Mouse (Mus musculus) embryo, embryonic 10 days (tissue): ENCODE results near the gene Sema7a.
A peak's percentile ranks its signal among the peaks of the same experiment; 100 is the strongest.

Experiments used
- DNase-seq: peaks from one replicate; pipeline ENCODE4 v3.0.0-alpha.2; 2015; ENCODE audit warnings: low spot score

Sema7a gene

GRCm38 (mm10) chr9:57938225-57939055 lies 1.5 kb upstream of the Sema7a start:
- no peak for DNase-seq

DNA sequence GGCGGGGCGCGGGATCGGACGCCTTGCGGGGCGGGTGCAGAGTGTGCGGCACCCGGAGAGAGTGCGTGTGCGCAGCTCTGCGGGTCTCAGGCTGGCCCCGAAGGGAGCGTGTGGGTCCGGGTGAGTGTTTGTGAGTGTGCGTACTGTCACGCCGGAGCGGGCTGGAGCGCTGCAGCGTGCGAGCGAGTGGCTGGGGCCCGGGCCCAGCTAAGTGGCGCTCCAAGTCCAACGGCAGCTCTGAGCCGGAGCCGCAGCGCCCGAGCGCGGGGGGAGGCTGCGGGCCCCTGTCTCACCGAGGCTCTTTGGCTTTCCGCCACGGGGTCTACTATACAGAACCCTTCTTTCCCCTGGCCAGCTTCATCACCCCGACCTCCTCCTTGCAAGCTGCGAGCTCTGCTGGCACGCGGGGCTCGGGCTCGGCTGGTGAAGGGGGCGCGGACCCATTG lies 460 bp downstream of the Sema7a start:
- DNase-seq = peak; percentile 28

DNA sequence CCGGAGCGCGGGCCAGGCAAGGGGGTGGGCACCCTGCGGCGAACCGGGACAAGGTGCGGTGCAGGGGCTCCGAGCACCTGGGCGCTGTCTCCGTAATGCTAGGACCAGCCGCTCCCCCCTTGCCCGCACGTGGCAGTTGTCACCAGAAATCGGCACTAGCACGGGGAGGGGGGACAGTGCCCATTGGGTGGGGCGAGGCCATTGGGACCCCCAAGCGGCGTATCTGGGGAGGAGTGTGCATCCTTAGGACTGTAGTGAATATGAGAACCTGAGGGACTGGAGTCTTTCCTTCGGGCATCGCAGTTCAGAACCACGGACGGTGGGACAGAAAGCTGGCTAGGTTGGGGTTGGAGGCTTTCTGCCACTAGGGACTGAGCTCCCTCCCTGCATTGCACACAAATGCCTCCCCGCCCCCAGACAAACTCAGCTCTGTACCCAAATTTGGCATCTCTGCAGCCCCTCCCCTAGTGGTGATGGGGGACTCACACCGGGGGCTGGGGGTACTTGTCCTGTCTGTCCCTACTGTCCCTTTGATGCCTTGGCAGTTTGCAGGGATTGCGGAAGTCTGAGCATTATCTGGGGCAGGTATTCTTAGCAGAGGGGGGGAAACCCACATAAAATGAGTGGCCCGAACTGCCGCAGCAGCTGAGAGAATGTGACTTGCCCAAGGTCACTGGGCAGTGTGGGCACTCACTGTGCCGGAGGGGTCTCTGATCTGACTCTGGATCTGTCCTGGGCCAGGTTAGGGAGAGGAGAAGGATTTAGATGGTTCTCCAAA lies 1.1 kb downstream of the Sema7a start:
- peak; percentile 30 for DNase-seq

DNA sequence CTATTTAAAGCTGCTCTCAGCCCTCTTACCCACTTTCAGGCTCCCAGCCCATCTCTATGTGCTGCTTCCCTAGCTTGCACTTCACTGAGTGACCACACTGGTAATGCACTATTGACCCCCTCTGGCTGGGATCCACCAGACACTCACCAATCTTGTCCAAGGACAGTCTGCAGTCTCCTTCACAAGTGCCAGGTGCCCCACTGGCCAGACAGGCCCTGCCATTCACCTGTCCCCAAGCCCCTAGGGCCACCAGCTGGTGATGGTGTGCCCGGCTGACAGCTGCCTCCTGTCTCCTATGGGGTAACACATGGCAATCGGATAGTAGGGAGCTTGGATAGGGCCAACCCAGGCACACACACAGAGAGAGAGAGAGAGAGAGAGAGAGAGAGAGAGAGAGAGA lies 2.1 kb downstream of the Sema7a start:
- DNase-seq = no peak

GRCm38 (mm10) chr9:57943067-57943466 lies 3.2 kb downstream of the Sema7a start:
- no peak for DNase-seq

- DNase-seq = peak; percentile 81
Measured at GRCm38 (mm10) chr9:57944572-57944971, 4.7 kb downstream of the Sema7a start.

- no peak for DNase-seq
Measured at GRCm38 (mm10) chr9:57945771-57946616, 6.1 kb downstream of the Sema7a start.

DNA sequence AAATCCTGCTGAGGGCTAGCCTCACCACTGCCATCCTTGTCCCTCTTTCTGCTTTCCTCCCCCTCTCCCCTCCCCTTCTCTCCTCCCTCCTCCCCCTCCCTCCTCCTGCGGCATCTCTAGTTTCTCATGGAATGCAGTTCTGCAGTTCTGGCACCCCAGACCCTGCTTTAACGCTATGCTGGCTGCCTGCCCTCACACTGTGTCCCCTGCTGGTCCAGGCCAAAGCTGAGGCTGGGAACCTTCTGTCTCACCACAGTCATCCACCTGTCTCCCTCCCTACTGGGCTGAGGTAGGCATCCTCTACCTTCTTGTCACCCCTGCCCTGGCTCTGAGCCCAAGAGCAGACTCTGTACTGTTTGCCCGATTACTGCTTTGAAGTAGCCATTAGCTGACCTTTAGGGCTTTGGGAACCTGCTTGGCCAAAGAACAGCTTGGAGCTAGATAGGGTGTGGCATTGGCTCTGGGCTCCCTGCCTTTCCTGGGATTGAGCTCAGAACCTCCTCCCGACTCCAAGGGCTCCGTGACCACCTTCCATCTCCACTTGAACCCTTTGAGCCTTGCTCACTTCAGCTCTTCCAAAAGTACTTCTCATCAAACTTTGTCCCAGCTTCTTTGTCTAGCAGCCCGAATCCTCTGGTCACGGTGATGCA lies 7.6 kb downstream of the Sema7a start:
- no peak for DNase-seq

GRCm38 (mm10) chr9:57948333-57948931 lies 8.5 kb downstream of the Sema7a start:
- DNase-seq = no peak

DNA sequence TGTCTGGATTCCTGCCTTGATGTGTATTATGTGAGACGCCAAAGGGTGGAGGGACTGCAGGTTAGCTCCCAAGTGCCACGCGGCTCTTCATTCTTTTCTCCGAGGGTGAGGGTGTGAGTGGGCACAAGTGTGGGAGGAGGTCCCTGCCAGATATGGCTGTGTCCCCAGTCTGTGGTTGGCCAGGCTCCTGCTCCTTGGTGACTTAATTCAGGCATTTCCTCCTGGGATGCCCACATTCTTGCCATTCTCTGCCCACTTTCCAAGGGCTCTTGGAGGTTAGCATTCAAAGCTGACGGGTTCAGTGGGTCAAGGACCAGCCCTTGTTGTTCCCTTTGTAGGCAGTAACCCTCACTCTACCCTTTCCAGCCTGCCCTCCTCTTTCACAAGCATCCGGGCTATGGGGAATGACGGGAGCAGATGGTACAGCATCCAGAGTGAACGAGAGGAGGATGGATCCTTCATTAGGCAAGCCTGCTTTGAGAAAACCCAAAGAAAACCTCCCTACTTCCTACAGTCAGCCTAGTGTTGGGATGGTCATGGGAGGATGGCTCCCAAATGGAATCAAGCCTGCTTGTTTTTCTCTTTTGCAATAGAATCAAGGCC lies 9.3 kb downstream of the Sema7a start:
- DNase-seq = no peak

- no peak for DNase-seq
Measured at GRCm38 (mm10) chr9:57949879-57950278, 10.0 kb downstream of the Sema7a start.

- no peak for DNase-seq
Measured at GRCm38 (mm10) chr9:57950519-57950918, 10.6 kb downstream of the Sema7a start.

DNA sequence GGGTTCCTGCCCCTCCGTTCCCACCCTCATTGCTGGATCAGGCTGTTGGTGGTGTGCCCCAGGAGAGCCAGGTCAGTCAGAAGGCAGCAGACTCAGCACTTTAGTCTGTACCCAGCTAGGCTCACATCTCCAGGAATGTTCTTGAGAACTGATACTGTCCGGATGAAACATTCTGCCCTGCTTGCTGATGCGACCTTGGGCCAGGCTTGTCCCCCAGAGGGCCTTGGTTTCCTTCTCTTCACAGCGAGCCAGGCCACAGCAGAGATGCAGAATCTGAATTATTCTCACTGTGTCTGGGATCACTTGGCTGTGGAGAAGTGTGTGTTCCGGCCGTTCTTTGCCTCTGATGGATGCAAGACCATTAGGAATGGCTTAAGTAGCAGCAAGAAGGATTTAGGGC lies 12.1 kb downstream of the Sema7a start:
- DNase-seq = no peak

- no peak for DNase-seq
Measured at GRCm38 (mm10) chr9:57954962-57955744, 15.2 kb downstream of the Sema7a start.

- no peak for DNase-seq
Measured at GRCm38 (mm10) chr9:57955764-57956163, 15.9 kb downstream of the Sema7a start.

- no peak for DNase-seq
Measured at GRCm38 (mm10) chr9:57956196-57956837, 16.4 kb downstream of the Sema7a start.

DNA sequence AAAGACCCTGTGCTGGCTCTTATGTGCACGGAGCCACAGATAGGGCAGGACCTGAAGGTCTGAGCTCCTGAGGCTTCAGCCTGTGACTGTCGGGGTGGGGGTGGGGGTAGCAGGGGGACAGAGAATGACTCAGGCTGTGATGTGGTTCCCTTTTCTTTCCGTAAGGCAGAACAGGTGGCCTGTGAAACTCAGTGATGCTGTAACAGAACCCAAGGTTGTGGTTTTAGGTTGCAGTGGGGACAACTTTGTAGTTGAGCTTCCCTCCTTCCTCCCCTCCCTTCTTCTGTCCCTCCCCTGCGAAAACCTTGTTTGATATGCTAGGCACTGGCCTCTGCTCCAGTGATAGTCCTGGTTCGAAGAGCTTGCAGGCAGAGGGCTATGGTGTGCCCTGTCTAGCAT lies 16.9 kb downstream of the Sema7a start:
- no peak for DNase-seq

- DNase-seq = no peak
Measured at GRCm38 (mm10) chr9:57958615-57959014, 18.7 kb downstream of the Sema7a start.

DNA sequence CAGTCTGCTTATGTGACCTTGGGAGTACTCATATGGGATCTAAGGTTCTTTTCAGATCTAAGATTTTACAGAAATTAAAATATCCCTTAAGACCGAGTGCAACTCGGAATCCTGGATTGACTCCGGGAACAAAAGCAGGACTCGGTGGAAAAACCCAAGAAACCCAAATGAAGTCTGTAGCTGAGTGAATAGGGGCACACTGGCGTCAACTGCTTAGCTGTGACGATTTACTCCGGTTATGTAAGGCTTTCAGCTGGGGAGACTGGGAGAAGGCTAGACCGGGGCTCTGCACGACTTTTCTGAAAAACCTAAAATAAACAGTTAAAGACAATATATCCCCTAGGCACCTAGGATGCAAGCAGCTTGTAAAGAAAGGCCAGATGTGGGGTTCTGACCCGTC lies 19.5 kb downstream of the Sema7a start:
- DNase-seq = no peak
